Comparison of ENCODE assay signal across 15 mouse cellular contexts in genomic region chr9:95387881-95388380, GRCm38 (mm10). TPM values are rescaled to one million over a fixed set of nuclear protein-coding genes. Genes with fewer than 3 reads are reported as not detected.
"Had no signal": no experiment of that assay in that cellular context is flagged by ENCODE, and none has a peak within 500 bp of the region (broad histone marks: within the 10 kb centered on the region; RNA-seq: fewer than 3 reads in every experiment).

No protein-coding gene starts in this region.

- H3K27me3 ChIP-seq: limb, embryonic 12.5 days; limb, embryonic 15.5 days; midbrain, embryonic 13.5 days had no signal

- DNase-seq: left cerebral cortex, postnatal 4 days; liver, postnatal 0 days; lung, embryonic 14.5 days; thymus, adult 18-20 months; thymus, postnatal 36 days had no signal

- H3K27ac ChIP-seq: kidney, postnatal 0 days; limb, embryonic 12.5 days; limb, embryonic 15.5 days; liver, embryonic 14.5 days; macrophage; midbrain, embryonic 13.5 days had no signal

- H3K4me2 ChIP-seq: limb, embryonic 12.5 days; limb, embryonic 15.5 days; liver, embryonic 11.5 days; lung, embryonic 14.5 days; midbrain, embryonic 13.5 days had no signal

- H3K9ac ChIP-seq: limb, embryonic 12.5 days; limb, embryonic 15.5 days; liver, embryonic 14.5 days; liver, postnatal 0 days; lung, embryonic 14.5 days; midbrain, embryonic 13.5 days had no signal

- H3K4me1 ChIP-seq: limb, embryonic 12.5 days had no signal

- ATAC-seq: intestine, embryonic 16.5 days; liver, postnatal 0 days; lung, postnatal 0 days; midbrain, embryonic 13.5 days had no signal

- H3K9me3 ChIP-seq: limb, embryonic 12.5 days; limb, embryonic 15.5 days; midbrain, embryonic 13.5 days had no signal

- H3K36me3 ChIP-seq: limb, embryonic 12.5 days; limb, embryonic 15.5 days; midbrain, embryonic 13.5 days had no signal

- H3K4me3 ChIP-seq: limb, embryonic 12.5 days; limb, embryonic 15.5 days; midbrain, embryonic 13.5 days had no signal

RNA-seq across cellular contexts. Expression of gene Chst2, which starts 18.6 kb away (rescaled TPM):
- total RNA-seq: megakaryocyte, adult 5-6 weeks had no signal
- polyA plus RNA-seq: macrophage had no signal
